Comparison of ENCODE assay signal across 32 mouse cellular contexts in the genomic region with DNA sequence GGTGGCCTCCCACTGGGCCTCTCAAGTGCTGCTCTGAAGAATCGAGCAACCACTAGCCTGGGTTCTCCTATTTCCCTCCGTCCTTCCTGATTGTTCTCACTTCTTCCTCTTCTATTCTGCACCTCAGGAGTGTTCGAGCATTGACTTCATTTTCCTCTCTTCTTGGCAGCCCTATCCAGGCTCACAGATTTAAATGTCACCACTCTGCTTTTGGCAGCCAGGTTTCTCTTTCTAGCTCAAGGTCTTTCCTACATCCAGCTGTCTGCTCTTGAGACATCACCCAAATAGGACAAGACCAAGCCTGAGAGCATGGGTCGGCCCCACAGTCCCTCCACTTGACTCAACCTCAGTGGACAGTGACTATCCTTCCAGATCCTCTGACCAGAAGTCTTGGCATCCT. TPM values are rescaled to one million over a fixed set of nuclear protein-coding genes. Genes with fewer than 3 reads are reported as not detected.
DNase-seq lines count a peak whose midpoint lies in the region; ATAC-seq lines count a peak whose summit lies in the region.
"Had no signal": no experiment of that assay in that cellular context is flagged by ENCODE, and none has a peak within 500 bp of the region (broad histone marks: within the 10 kb centered on the region; RNA-seq: fewer than 3 reads in every experiment).

No protein-coding gene starts in this region.

- H3K27me3 ChIP-seq in midbrain, embryonic 10.5 days (ENCODE audit: low read depth, poor library complexity, severe bottlenecking) = no peaks in the 10 kb centered on the region
- H3K27me3 ChIP-seq: embryonic facial prominence, embryonic 13.5 days; forebrain, embryonic 12.5 days; forebrain, embryonic 15.5 days; heart, embryonic 13.5 days had no signal

- peak; percentile 23 for DNase-seq in adrenal gland, adult 8-10 months
- DNase-seq in adrenal gland, postnatal 25 days = no peak
- DNase-seq in adrenal gland, postnatal 10 days = peak; percentile 19
- DNase-seq in adrenal gland, postnatal 14 days = peak; percentile 32
- no peak for DNase-seq in midbrain, embryonic 10.5 days (ENCODE audit: low spot score)
- DNase-seq: cerebellum, adult 11-12 months; cerebellum, adult 8-10 months; cerebellum, postnatal 10 days; cerebellum, postnatal 36 days; embryo, embryonic 11 days; gastrocnemius, postnatal 10 days; gastrocnemius, postnatal 36 days; heart, adult 2 months; heart, postnatal 14 days; heart, postnatal 4 days; kidney, adult 18-20 months had no signal

- no peaks in the 10 kb centered on the region for H3K4me1 ChIP-seq in midbrain, embryonic 10.5 days
- H3K4me1 ChIP-seq: embryonic facial prominence, embryonic 10.5 days; embryonic facial prominence, embryonic 13.5 days; forebrain, embryonic 12.5 days; forebrain, embryonic 15.5 days; heart, embryonic 10.5 days; heart, embryonic 13.5 days had no signal

- no peak overlapping the region for H3K4me3 ChIP-seq in midbrain, embryonic 10.5 days
- H3K4me3 ChIP-seq: embryonic facial prominence, embryonic 10.5 days; embryonic facial prominence, embryonic 13.5 days; erythroblast, embryonic 14.5 days; forebrain, embryonic 12.5 days; forebrain, embryonic 15.5 days; heart, adult 2 months; heart, embryonic 10.5 days; heart, embryonic 13.5 days had no signal

- no peak overlapping the region for H3K27ac ChIP-seq in midbrain, embryonic 10.5 days (replicated peaks)
- H3K27ac ChIP-seq: embryonic facial prominence, embryonic 10.5 days; embryonic facial prominence, embryonic 13.5 days; forebrain, embryonic 12.5 days; forebrain, embryonic 15.5 days; heart, adult 2 months; heart, embryonic 10.5 days; heart, embryonic 13.5 days; hindbrain, embryonic 14.5 days; hindbrain, postnatal 0 days had no signal

- WGBS in midbrain, embryonic 10.5 days = 85% methylated on average over 4 of the region's 4 CpGs

- no peaks in the 10 kb centered on the region for H3K9me3 ChIP-seq in midbrain, embryonic 10.5 days (replicated peaks)
- H3K9me3 ChIP-seq: embryonic facial prominence, embryonic 10.5 days; embryonic facial prominence, embryonic 13.5 days; forebrain, embryonic 12.5 days; forebrain, embryonic 15.5 days; heart, embryonic 10.5 days; heart, embryonic 13.5 days had no signal

- ATAC-seq in megakaryocyte, adult 5-6 weeks (ENCODE audit: poor library complexity, severe bottlenecking) = no peak
- ATAC-seq: CD4-positive, CD25-positive, alpha-beta regulatory T cell, adult 4 months; forebrain, embryonic 15.5 days; hindbrain, postnatal 0 days; inflammation-experienced regulatory T-cells, adult 6 months; intestine, embryonic 16.5 days had no signal

- peaks cover 98% of the 10 kb centered on the region for H3K36me3 ChIP-seq in midbrain, embryonic 10.5 days

RNA-seq across cellular contexts. Expression of gene Ano7, which starts 11.1 kb away (rescaled TPM):
- total RNA-seq in adrenal gland, adult 8-10 months (2022) = not detected
- total RNA-seq in adrenal gland, postnatal 25 days (2021) = not detected in 2 replicates
- total RNA-seq in adrenal gland, postnatal 10 days (2021) = not detected
- not detected in 2 replicates for total RNA-seq in adrenal gland, postnatal 14 days (2021)
- polyA plus RNA-seq in midbrain, embryonic 10.5 days (2016; fragmentation: Nextera tagmentation; extraction: Ambion mirVana) = 0.21 and 0.25 TPM in 2 replicates
- total RNA-seq in megakaryocyte, adult 5-6 weeks (2015) = not detected in 2 replicates
- 1.2 TPM in 1 of 2 replicates, not detected in the other for total RNA-seq in megakaryocyte, adult 5-6 weeks (2017)
- total RNA-seq: gastrocnemius, adult 18-20 months; gastrocnemius, postnatal 10 days; gastrocnemius, postnatal 36 days; granulocyte monocyte progenitor cell, adult 5-6 weeks; heart, adult 2 months; heart, postnatal 14 days; heart, postnatal 4 days; MEL had no signal
- polyA plus RNA-seq: erythroblast, embryonic 14.5 days; forebrain, embryonic 12.5 days had no signal

RNA-seq across cellular contexts. Expression of gene Pask, which starts 19.4 kb away (rescaled TPM):
- total RNA-seq in adrenal gland, adult 8-10 months (2022) = 1 to 10 TPM; 4.9 to 7.9 (median 5.8) TPM
- 4.1 and 6.3 TPM in 2 replicates for total RNA-seq in adrenal gland, postnatal 25 days (2021)
- total RNA-seq in adrenal gland, postnatal 10 days (2021) = 1 to 10 TPM; 6.1 to 6.5 TPM
- total RNA-seq in adrenal gland, postnatal 14 days (2021) = 4.0 and 5.3 TPM in 2 replicates
- 26.9 and 31.0 TPM in 2 replicates for polyA plus RNA-seq in midbrain, embryonic 10.5 days (2016; fragmentation: Nextera tagmentation; extraction: Ambion mirVana)
- 3.6 and 4.1 TPM in 2 replicates for total RNA-seq in megakaryocyte, adult 5-6 weeks (2015)
- total RNA-seq in megakaryocyte, adult 5-6 weeks (2017) = 4.3 and 9.9 TPM in 2 replicates

RNA-seq across cellular contexts. Expression of gene Ppp1r7, which starts 20.0 kb away (rescaled TPM):
- total RNA-seq in adrenal gland, adult 8-10 months (2022) = 10 to 100 TPM; 31.1 to 46.5 (median 35.7) TPM
- 14.9 and 31.2 TPM in 2 replicates for total RNA-seq in adrenal gland, postnatal 25 days (2021)
- 10 to 100 TPM; 25.1 to 28.9 TPM for total RNA-seq in adrenal gland, postnatal 10 days (2021)
- 22.1 and 27.2 TPM in 2 replicates for total RNA-seq in adrenal gland, postnatal 14 days (2021)
- polyA plus RNA-seq in midbrain, embryonic 10.5 days (2016; fragmentation: Nextera tagmentation; extraction: Ambion mirVana) = 79.0 and 84.5 TPM in 2 replicates
- total RNA-seq in megakaryocyte, adult 5-6 weeks (2015) = 18.4 and 29.6 TPM in 2 replicates
- 11.3 and 13.2 TPM in 2 replicates for total RNA-seq in megakaryocyte, adult 5-6 weeks (2017)

RNA-seq across cellular contexts. Expression of gene Mterf4, which starts 56.9 kb away (rescaled TPM):
- total RNA-seq in adrenal gland, adult 8-10 months (2022) = 10 to 100 TPM; 25.1 to 28.8 (median 26.1) TPM
- total RNA-seq in adrenal gland, postnatal 25 days (2021) = 28.1 and 29.6 TPM in 2 replicates
- total RNA-seq in adrenal gland, postnatal 10 days (2021) = 10 to 100 TPM; 32.8 to 37.4 TPM
- 29.1 and 32.4 TPM in 2 replicates for total RNA-seq in adrenal gland, postnatal 14 days (2021)
- polyA plus RNA-seq in midbrain, embryonic 10.5 days (2016; fragmentation: Nextera tagmentation; extraction: Ambion mirVana) = 34.9 and 36.6 TPM in 2 replicates
- total RNA-seq in megakaryocyte, adult 5-6 weeks (2015) = 4.6 and 11.3 TPM in 2 replicates
- total RNA-seq in megakaryocyte, adult 5-6 weeks (2017) = 17.8 and 20.7 TPM in 2 replicates

Comparison
In these comparisons a context has a peak if more than half of its experiments do, and no peak if none do; other contexts are left out.
1. DNase-seq: peak in adrenal gland, adult 8-10 months (single experiment), adrenal gland, postnatal 10 days (single experiment) and adrenal gland, postnatal 14 days (single experiment); none in adrenal gland, postnatal 25 days (single experiment) and midbrain, embryonic 10.5 days (single experiment).